Mouse (Mus musculus): ENCODE data around the gene Gm973.

- TF ChIP-seq CTCF (IDR thresholded peaks at IDR 0.05; ENCODE audit: low read depth, low read length) = no peak
- TF ChIP-seq POLR2A (IDR thresholded peaks at IDR 0.05; ENCODE audit: borderline replicate concordance, low read depth, low read length) = no peak
Observed at GRCm38 (mm10) chr1:59541271-59542020, 25.4 kb downstream of the Gm973 start.

Measured in bone marrow macrophage, adult 2 months (primary cell).